Mouse (Mus musculus) G1E-ER4 (cell line): ENCODE measurements around the gene Car7. TPM values are rescaled to one million over a fixed set of nuclear protein-coding genes. Genes with fewer than 3 reads are reported as not detected.

Source experiments
- GATA1 ChIP-seq: IDR thresholded peaks from one replicate; pipeline ENCODE4 v1.8.0; 2012; ENCODE audit warnings: low read length, inconsistent platforms
- polyA plus RNA-seq: library from polyadenylated mRNA; stranded (reverse); fragments of >175 nt; gene quantifications from 2 replicates; pipeline ENCODE4 v1.2.3, GENCODE M21; 2012

Car7 gene
- polyA plus RNA-seq, 1 experiment, result 0.10 TPM

DNA sequence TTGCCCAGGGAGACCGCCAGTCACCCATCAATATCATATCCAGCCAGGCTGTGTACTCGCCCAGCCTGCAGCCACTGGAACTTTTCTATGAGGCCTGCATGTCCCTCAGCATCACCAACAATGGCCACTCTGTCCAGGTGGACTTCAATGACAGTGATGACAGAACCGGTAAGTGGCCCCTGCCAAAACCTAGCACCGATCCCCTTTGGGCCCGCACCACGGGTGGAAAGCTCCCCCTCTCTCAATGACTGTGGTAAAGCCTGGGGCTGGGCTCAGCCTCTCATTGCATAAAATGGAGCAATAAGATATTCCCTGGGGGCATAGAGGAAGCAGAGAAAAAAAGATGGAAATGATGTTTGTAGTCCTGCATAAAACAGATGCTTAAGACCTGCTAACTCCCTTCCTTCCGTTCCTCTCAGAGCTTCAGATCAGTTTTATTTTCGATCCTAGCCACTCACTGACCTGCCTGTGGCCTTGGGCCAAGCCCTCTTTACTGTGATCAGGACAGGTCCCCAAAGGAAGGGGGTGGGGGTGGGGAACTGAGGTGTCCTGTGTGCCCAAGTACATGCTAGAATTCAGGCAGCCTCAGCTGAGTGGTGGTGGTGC lies 9.1 kb downstream of the Car7 start:
- no peak for TF ChIP-seq GATA1

DNA sequence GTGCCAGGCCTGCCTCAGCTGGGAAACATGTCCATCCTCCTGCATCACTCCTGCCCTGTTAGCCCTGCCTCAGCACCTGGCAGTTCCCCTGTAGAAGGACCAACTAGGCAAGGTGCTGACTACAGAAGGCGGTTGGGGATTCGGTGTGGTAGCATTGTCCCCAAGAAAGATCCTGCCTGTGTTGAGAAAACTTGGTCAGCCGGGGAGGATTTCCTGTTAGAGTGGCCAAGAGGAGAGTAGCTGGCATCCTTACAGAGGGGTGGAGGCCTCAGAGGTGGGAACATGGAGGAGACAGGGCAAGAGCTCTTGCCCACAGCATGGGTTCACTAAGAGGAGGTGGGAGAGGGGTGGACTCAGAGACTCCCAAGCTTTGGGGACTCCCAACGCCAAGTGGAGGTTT lies 20.7 kb downstream of the Car7 start:
- no peak for TF ChIP-seq GATA1

DNA sequence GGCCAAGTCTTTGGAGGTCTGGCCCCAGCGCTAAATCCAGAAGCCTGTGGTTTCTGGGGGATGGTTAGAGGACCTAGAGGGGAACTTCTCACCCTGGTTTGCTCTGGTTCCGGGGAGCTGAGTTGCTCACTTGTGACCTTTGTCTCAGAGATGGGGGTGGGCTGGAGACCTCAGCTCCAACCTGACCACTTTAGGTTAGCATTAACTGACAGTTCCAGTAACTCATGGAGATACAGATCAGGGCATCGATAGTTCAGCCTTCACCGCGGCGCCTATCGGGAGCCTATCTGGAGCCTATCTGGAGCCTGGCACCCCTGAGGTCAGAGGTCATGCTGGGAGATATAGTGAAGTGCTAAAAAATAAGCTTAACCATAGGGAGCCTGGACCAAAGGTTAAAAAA lies 22.7 kb downstream of the Car7 start:
- no peak for TF ChIP-seq GATA1

DNA sequence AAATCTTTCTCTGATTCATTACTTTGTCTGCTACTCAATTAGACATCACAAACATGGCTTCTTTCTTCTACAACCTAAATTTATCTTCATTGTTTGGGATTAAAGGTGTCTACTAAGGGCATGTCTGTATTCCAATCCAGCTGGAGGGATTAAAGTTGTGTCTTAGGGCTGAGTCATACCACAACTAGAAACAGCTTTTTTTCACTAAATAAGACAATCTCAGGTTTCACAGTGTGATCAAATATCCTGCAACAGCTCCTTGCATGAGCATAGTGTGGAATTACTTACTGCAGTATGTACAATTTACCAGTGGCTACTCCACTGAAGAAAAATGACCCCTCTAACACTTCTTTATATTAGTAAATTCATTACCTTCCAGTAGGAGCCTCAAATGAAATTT lies 26.2 kb downstream of the Car7 start:
- no peak for TF ChIP-seq GATA1

DNA sequence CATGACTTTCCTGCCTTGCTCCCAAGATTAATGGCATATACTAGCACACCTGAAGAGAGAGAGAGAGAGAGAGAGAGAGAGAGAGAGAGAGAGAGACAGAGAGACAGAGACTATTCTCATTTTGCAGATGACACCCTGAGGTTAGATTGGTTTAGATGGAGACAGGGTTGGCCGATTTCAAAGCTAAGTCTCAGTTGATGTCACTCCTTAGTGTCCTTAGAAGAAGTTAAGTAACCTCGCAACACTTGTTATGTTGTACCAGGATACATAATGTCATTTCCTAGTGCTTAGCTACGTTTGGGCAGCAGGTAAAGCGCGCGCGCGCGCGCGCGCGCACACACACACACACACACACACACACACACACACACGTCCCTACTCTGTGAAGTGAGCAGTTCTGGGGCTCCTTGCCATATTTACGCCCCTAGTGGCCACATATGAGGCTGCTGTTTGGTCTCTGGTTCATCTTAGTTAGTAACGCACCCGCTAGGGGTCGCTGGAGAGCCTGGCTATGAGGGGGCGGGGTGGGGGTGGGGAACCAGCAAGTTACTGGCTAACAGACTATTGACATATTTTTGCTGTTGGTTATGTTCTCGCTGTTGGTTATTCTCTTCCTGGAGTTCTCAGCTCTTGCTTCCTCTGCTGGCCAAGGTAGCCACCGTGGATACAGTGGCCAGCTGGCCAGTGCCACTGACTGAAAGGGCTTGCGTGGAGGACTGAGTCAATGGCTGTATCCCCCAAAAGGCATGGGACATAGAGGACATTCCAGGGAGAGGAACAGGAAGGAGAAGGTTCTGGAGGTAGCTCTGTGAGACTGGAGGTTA lies 30.4 kb downstream of the Car7 start:
- no peak for TF ChIP-seq GATA1

DNA sequence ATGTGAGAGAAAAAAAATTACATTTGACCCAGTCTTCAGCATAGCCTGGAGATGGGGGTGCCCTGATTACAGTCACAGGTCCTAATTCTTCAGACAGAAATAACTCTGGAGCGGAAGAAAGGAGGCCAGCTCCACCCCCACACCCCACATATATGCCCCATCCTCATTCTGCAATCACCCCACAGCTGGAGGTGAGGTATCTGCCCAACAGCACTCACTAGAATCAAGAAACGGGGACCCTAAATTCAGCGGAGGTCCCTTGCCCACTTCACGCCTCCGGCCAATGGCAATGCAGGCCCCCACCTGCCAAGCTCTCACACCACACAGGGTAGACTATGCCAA lies 30.9 kb downstream of the Car7 start:
- TF ChIP-seq GATA1, result no peak

DNA sequence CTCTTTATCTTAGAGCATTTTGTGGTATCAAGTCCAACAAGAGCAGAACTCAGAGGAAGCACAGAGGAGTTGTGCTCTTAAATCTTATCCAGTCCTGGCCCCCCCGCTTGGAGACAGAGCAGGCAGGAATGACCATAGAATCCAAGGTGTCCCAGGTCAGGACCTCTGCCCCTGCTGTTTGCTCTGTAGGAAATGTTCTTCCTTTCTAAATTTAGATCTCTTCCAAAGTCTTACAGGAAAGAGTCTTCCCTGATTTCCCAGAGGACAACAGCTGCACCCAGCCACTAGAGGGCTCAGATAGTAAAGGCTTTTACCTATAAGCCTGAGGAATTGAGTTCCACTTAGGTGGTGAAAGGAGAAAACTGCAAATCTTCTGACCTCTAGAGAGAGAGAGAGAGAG lies 35.1 kb downstream of the Car7 start:
- TF ChIP-seq GATA1, result no peak

DNA sequence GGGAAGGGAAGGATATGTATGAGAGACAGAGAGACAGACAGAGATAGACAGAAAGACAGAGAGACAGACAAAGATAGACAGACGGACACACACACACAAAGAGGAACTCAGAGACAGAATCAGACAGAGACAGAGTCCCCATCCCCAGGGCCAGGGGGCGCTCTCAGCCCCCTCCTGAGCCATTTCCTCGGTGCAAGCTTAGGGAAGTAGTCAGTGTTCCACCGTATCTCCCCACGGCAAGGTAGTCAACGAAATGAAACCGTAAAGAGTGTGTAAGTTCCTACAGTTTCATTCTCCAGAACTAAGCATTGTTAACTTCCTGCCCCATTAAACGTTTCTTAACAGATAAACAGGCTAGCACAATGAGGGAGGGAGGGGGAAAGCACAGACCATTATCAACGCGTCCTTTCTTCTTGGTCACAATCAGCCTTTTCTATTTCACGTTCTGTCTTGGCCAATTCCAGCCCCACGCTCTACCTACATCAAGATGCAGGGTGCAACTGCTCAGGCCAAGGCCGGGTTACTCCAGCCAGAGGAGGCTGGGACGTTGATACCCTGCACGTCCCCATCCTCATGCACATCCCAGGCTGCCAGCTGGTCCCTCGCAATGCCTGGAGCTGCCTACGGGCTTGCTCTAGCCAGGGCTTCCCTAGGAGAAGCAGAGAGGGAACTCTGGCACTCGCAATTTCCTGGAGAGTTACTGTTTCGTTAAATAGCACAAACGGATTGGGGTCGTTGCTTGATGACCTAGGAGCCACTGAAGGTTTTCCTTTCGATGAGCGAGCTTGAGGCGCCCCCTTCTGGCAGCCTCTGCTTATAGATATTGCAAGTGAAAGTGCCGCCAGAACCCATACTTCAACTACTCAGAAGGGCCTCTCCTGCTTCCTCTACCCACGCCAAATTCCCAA lies 36.2 kb downstream of the Car7 start:
- TF ChIP-seq GATA1, result no peak

DNA sequence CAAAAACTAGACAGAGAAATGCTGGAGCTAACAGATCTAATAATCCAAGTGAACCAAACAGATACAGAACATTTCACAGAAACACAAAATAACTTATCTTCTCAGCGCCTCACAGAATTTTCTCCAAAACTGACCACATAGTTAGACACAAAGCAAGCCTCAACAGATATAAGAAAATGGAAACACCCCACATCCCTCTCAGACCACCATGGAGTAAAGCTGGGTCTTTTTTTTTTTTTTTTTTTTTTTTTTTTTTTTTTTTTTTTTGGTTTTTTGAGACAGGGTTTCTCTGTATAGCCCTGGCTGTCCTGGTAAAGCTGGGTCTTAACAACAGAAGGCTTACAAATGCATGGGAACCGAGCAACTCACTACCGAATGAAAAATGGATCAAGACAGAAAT lies 42.3 kb downstream of the Car7 start:
- TF ChIP-seq GATA1, result no peak

DNA sequence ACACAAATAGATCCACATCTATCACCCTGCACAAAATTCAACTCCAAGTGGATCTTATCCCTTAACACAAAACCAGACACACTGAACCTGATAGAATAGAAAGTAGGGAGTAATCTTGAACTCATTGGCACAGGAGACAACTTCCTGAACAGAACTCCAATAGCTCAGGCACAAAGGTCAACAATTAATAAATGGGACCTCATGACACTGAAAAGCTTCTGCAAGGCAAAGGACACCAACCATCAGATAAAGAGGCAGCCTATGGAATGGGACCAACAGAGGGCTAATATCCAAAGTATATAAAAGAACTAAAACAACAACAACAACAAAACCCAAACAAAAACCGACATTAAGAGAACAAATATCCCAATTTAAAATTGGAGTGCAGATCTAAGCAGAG lies 50.0 kb downstream of the Car7 start:
- no peak for TF ChIP-seq GATA1

DNA sequence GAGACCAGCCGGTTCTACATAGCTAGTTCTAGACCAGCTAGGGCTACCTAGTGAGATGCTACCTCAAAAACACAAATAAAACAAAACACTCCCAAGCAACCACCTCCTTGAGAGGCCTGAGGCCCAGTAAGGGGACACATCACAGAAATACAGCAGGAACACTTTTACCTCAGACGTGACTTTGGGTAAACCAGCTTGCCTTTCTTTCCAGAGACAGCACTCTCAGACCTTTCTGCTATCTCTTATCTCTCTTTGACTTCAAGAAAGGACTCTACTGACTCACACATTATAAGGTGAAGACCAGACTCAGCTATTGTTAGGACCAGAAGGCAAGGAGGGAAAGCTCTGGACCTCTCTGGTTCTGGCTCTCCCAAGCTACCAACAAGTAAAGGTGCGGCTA lies 55.8 kb downstream of the Car7 start:
- TF ChIP-seq GATA1, result no peak

DNA sequence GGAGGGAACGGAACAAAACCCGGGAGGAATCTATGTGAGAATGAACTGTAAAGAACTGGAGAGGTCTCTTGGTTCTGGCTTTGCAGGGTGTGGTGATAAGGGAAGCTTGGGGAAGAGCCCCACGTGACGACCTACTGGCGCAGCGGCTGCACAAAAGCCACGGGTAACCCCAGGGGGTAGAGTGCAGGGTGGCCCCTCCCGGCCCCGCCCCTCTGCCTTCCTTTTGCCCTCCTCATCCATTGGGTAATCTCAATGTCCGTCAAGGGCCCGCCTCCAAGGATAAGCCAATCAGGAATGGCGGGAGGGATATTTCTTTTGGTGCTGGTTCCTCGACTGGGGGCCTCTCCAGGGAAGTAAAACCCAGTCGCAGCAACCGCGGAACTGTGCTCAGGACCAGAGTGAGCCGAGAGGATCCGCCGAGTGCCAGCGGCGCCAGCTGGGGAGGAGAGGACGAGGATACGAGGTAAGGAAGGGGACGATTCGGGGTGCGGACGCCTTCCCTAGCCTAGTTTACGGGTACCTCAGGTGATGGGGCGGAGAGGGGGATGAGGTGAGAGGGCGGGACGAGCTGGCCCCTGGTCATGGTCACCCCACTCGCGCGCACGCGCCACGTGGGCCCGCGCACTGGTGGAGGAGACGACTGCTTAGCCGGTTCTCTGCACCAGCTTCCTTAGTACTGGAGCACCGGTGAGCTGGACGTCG lies 56.8 kb downstream of the Car7 start, which contains the start of gene Pdp2:
TSS of gene Pdp2 (plus strand) at position 319 of the 702 bp plus-strand sequence.
- no peak for TF ChIP-seq GATA1

DNA sequence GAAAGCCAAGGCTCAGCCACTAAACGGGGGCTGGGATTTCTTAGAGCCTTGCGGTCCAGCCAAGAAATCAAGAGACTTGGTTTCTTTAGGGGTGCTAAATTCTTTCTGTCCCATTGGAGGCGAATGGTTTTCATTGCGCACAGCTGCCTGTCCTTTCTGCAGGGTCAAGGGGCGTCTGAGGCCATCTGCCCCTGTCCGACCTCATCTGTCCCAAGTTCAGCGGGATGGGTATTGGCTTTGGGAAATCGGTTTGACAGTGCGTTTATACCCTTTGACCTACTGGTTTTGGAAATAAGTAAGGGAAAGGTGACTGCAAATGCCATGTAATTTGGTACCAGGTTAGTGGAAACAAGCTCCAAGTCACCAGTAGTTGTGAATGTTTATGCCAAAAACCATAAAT lies 57.4 kb downstream of the Car7 start:
- TF ChIP-seq GATA1, result no peak

DNA sequence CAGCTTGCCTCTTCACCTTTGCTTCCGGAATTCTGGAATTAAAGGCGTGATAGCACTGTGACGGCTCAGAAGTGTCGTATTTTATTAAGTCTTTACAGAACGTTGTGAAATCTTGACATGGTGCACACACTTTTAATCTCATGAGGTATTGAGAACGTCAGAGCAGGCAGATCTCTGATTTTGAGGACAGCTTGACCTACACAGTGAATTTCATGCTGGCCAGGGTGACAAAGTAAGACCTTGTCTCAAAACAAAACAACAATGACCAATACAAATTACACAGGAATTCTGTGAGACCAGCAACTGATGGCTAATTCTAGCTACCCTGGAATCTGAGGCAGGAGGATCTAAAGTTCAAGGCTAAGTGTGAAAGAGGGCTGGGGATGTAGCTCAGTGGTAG lies 58.1 kb downstream of the Car7 start:
- no peak for TF ChIP-seq GATA1

DNA sequence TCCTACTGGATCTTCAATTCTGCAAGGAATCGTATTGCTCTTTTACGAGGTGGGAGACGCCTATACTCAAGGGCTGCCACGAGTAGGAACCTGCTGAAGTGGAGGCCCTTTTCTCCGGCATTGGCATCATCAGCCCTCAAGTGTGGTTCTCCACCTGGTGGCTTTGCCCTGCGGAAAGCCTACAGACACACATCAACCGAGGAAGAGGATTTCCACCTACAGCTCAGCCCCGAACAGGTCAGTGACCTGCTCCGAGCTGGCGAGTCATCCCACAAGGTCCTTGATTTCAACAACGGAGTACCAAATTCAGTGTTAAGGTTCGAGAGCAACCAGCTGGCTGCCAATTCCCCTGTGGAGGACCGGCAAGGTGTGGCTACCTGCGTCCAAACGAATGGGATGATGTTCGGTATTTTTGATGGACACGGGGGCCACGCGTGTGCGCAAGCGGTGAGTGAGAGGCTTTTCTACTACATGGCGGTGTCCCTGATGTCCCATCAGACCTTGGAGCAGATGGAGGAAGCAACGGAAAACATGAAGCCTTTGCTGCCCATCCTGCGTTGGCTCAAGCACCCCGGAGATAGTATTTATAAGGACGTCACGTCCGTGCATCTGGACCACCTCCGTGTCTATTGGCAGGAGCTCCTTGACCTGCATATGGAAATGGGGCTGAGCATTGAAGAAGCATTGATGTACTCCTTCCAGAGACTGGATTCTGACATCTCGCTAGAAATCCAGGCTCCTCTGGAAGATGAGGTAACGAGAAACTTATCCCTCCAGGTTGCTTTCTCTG lies 59.2 kb downstream of the Car7 start:
- TF ChIP-seq GATA1, result no peak
